ENCODE assay signal across 11 mouse cellular contexts in the genomic region with DNA sequence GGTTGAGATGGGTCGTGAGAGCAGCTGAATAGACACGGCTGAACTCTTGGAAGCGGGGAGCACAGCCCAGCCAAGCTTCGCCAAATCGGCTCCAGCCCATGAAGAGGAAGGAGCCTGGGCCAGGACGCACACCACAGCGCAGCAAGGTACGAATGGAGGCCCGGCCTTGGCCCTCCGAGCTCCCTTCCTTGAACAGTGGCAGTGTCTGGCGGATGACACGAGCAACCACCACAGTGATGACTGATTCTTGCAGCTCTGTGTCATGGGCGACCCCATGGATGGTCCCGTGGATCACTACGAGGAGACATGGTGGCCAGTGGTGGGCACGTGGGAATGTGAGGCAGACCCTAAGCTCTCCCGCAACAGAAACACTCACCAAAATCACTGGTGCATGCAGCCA. TPM values are rescaled to one million over a fixed set of nuclear protein-coding genes. Genes with fewer than 3 reads are reported as not detected.
DNase-seq lines count a peak whose midpoint lies in the region; ATAC-seq and TF ChIP-seq lines count a peak whose summit lies in the region.
"Had no signal": no experiment of that assay in that cellular context is flagged by ENCODE, and none has a peak within 500 bp of the region (broad histone marks: within the 10 kb centered on the region; RNA-seq: fewer than 3 reads in every experiment).

No protein-coding gene starts in this region.

- H3K4me3 ChIP-seq in cerebellum, adult 2 months (replicated peaks; ENCODE audit: insufficient read depth, low read depth, low read length), result no peak overlapping the region
- no peak overlapping the region for H3K4me3 ChIP-seq in lung, embryonic 16.5 days (ENCODE audit: low read length)
- H3K4me3 ChIP-seq in lung, adult 2 months (replicated peaks; ENCODE audit: extremely low read depth, low read depth, low read length), result no peak overlapping the region
- H3K4me3 ChIP-seq in limb, embryonic 14.5 days (replicated peaks; ENCODE audit: low read length), result no peak overlapping the region
- H3K4me3 ChIP-seq in stomach, embryonic 15.5 days (replicated peaks), result no peak overlapping the region

- no peak for TF ChIP-seq CTCF in cerebellum, adult 2 months (IDR thresholded peaks at IDR 0.05; ENCODE audit: borderline replicate concordance, insufficient read depth, low read depth, low read length)
- TF ChIP-seq CTCF in lung, adult 2 months (IDR thresholded peaks at IDR 0.05; ENCODE audit: insufficient read depth, low read length), result no peak

- H3K27me3 ChIP-seq in cerebellum, adult 2 months (ENCODE audit: control insufficient read depth, insufficient read depth, low read length), result no peaks in the 10 kb centered on the region
- no peaks in the 10 kb centered on the region for H3K27me3 ChIP-seq in lung, embryonic 16.5 days (ENCODE audit: control insufficient read depth, insufficient read depth, low read depth, low read length)
- H3K27me3 ChIP-seq in limb, embryonic 14.5 days (ENCODE audit: control insufficient read depth, insufficient read depth, low read length), result no peaks in the 10 kb centered on the region
- no peaks in the 10 kb centered on the region for H3K27me3 ChIP-seq in stomach, embryonic 15.5 days (replicated peaks)
- H3K27me3 ChIP-seq: Patski had no signal

- no peak overlapping the region for H3K9ac ChIP-seq in lung, embryonic 16.5 days (ENCODE audit: low read length)
- no peak overlapping the region for H3K9ac ChIP-seq in limb, embryonic 14.5 days (ENCODE audit: low read depth, low read length, severe bottlenecking)
- H3K9ac ChIP-seq in stomach, embryonic 15.5 days, result no peak overlapping the region

- DNase-seq in cerebellum, adult 2 months, result no peak
- no peak for DNase-seq in cerebellum, adult 9-11 months
- DNase-seq in lung, adult 2 months, result no peak
- no peak for DNase-seq in limb, embryonic 14.5 days (ENCODE audit: low spot score)
- no peak for DNase-seq in ovary, postnatal 10 days (ENCODE audit: low spot score)
- no peak for DNase-seq in cerebellum, adult 9-10 months

- no peaks in the 10 kb centered on the region for H3K9me3 ChIP-seq in lung, embryonic 16.5 days (ENCODE audit: control insufficient read depth, low read length)
- no peaks in the 10 kb centered on the region for H3K9me3 ChIP-seq in limb, embryonic 14.5 days (ENCODE audit: control insufficient read depth, low read length)
- H3K9me3 ChIP-seq in stomach, embryonic 15.5 days, result no peaks in the 10 kb centered on the region

- H3K36me3 ChIP-seq in lung, embryonic 16.5 days (ENCODE audit: control insufficient read depth, insufficient read depth, low read length), result no peaks in the 10 kb centered on the region
- H3K36me3 ChIP-seq in limb, embryonic 14.5 days (ENCODE audit: control insufficient read depth, insufficient read depth, low read length), result no peaks in the 10 kb centered on the region
- H3K36me3 ChIP-seq in stomach, embryonic 15.5 days, result no peaks in the 10 kb centered on the region

- peak overlapping the region; percentile 56; the same call in 1 of the 2 replicates for H3K27ac ChIP-seq in cerebellum, adult 2 months (ENCODE audit: insufficient read depth, low read length)
- no peak overlapping the region for H3K27ac ChIP-seq in lung, embryonic 16.5 days (ENCODE audit: low read length)
- no peak overlapping the region for H3K27ac ChIP-seq in limb, embryonic 14.5 days (replicated peaks; ENCODE audit: low read depth, low read length)
- 0 out of 2 replicates have a peak overlapping the region, but pooled peaks have one; percentile 11 for H3K27ac ChIP-seq in stomach, embryonic 15.5 days
- H3K27ac ChIP-seq: macrophage had no signal

- H3K4me2 ChIP-seq in lung, embryonic 16.5 days (ENCODE audit: low read depth, low read length), result peak overlapping the region; percentile 87
- peak overlapping the region; percentile 97; the same call in 1 of the 2 replicates for H3K4me2 ChIP-seq in limb, embryonic 14.5 days (replicated peaks; ENCODE audit: low read depth, low read length, severe bottlenecking)
- peak overlapping the region; percentile 91 for H3K4me2 ChIP-seq in stomach, embryonic 15.5 days

- TF ChIP-seq POLR2A in cerebellum, adult 2 months (IDR thresholded peaks at IDR 0.05; ENCODE audit: borderline replicate concordance, insufficient read depth, low read length), result no peak
- TF ChIP-seq POLR2A in lung, adult 2 months (IDR thresholded peaks at IDR 0.05; ENCODE audit: borderline replicate concordance, extremely low read depth, low read depth, low read length), result no peak
- no peak for TF ChIP-seq POLR2A in limb, embryonic 14.5 days (IDR thresholded peaks at IDR 0.05; ENCODE audit: borderline replicate concordance, extremely low read depth, insufficient read depth, insufficient read length)

- no peak for ATAC-seq in lung, embryonic 16.5 days (ENCODE audit: low read depth)
- no peak for ATAC-seq in limb, embryonic 14.5 days (ENCODE audit: low FRiP score, low read depth)
- no peak for ATAC-seq in stomach, embryonic 15.5 days (ENCODE audit: insufficient read depth, low FRiP score, low read depth)
- ATAC-seq: Patski had no signal

- WGBS in cerebellum, adult 2 months, result 45% methylated on average over 17 of the region's 17 CpGs
- WGBS in lung, embryonic 16.5 days, result 87% methylated on average over 17 of the region's 17 CpGs
- 91% methylated on average over 17 of the region's 17 CpGs for WGBS in lung, adult 2 months
- 92% methylated on average over 17 of the region's 17 CpGs for WGBS in limb, embryonic 14.5 days
- 86% methylated on average over 17 of the region's 17 CpGs for WGBS in stomach, embryonic 15.5 days

- peaks cover 8% of the 10 kb centered on the region for H3K4me1 ChIP-seq in cerebellum, adult 2 months (ENCODE audit: control insufficient read depth, insufficient read depth, low read length)
- H3K4me1 ChIP-seq in lung, embryonic 16.5 days (replicated peaks; ENCODE audit: control insufficient read depth, insufficient read depth, low read length), result peaks cover 42% of the 10 kb centered on the region
- peaks cover 14% of the 10 kb centered on the region for H3K4me1 ChIP-seq in lung, adult 2 months (ENCODE audit: control insufficient read depth, insufficient read depth, low read length)
- peaks cover 27% of the 10 kb centered on the region for H3K4me1 ChIP-seq in limb, embryonic 14.5 days (ENCODE audit: control insufficient read depth, insufficient read depth, low read length)
- H3K4me1 ChIP-seq in stomach, embryonic 15.5 days, result peaks cover 36% of the 10 kb centered on the region

RNA-seq across cellular contexts. Expression of a gene that starts 0.5 kb away (rescaled TPM):
- 3.3 and 5.0 TPM in 2 replicates for polyA plus RNA-seq in cerebellum, adult 2 months (2012; rRNA removed)
- not detected in 2 replicates for polyA plus RNA-seq in lung, embryonic 16.5 days (2015; fragmentation: Nextera tagmentation; extraction: Ambion mirVana)
- polyA plus RNA-seq in lung, adult 2 months (2012; rRNA removed), result 0.41 TPM in 1 of 2 replicates, not detected in the other
- not detected in 2 replicates for polyA plus RNA-seq in limb, embryonic 14.5 days (2012; rRNA removed)
- 0.30 TPM in 1 of 2 replicates, not detected in the other for polyA plus RNA-seq in limb, embryonic 14.5 days (2014; fragmentation: Nextera tagmentation; extraction: Ambion mirVana)
- not detected in 2 replicates for polyA plus RNA-seq in stomach, embryonic 15.5 days (2015; fragmentation: Nextera tagmentation; extraction: Ambion mirVana)
- polyA plus RNA-seq: macrophage had no signal

RNA-seq across cellular contexts. Expression of a gene that starts 1.9 kb away (rescaled TPM):
- polyA plus RNA-seq in cerebellum, adult 2 months (2012; rRNA removed), result 534 and 542 TPM in 2 replicates
- polyA plus RNA-seq in lung, embryonic 16.5 days (2015; fragmentation: Nextera tagmentation; extraction: Ambion mirVana), result 43.3 and 44.2 TPM in 2 replicates
- 40.3 and 44.9 TPM in 2 replicates for polyA plus RNA-seq in lung, adult 2 months (2012; rRNA removed)
- polyA plus RNA-seq in limb, embryonic 14.5 days (2012; rRNA removed), result 83.6 and 119 TPM in 2 replicates
- polyA plus RNA-seq in limb, embryonic 14.5 days (2014; fragmentation: Nextera tagmentation; extraction: Ambion mirVana), result 10.5 and 12.6 TPM in 2 replicates
- polyA plus RNA-seq in stomach, embryonic 15.5 days (2015; fragmentation: Nextera tagmentation; extraction: Ambion mirVana), result 46.6 and 48.3 TPM in 2 replicates

RNA-seq across cellular contexts. Expression of a gene that starts 2.3 kb away (rescaled TPM):
- polyA plus RNA-seq in cerebellum, adult 2 months (2012; rRNA removed), result 167 and 178 TPM in 2 replicates
- polyA plus RNA-seq in lung, embryonic 16.5 days (2015; fragmentation: Nextera tagmentation; extraction: Ambion mirVana), result 115 and 125 TPM in 2 replicates
- polyA plus RNA-seq in lung, adult 2 months (2012; rRNA removed), result 114 and 128 TPM in 2 replicates
- 114 and 117 TPM in 2 replicates for polyA plus RNA-seq in limb, embryonic 14.5 days (2012; rRNA removed)
- 72.5 and 73.8 TPM in 2 replicates for polyA plus RNA-seq in limb, embryonic 14.5 days (2014; fragmentation: Nextera tagmentation; extraction: Ambion mirVana)
- polyA plus RNA-seq in stomach, embryonic 15.5 days (2015; fragmentation: Nextera tagmentation; extraction: Ambion mirVana), result 99.3 and 110 TPM in 2 replicates

RNA-seq across cellular contexts. Expression of a gene that starts 8.6 kb away (rescaled TPM):
- 0.47 and 0.79 TPM in 2 replicates for polyA plus RNA-seq in cerebellum, adult 2 months (2012; rRNA removed)
- polyA plus RNA-seq in lung, embryonic 16.5 days (2015; fragmentation: Nextera tagmentation; extraction: Ambion mirVana), result 2.1 and 4.5 TPM in 2 replicates
- 14.0 and 15.6 TPM in 2 replicates for polyA plus RNA-seq in lung, adult 2 months (2012; rRNA removed)
- polyA plus RNA-seq in limb, embryonic 14.5 days (2012; rRNA removed), result 0.06 and 0.10 TPM in 2 replicates
- not detected in 2 replicates for polyA plus RNA-seq in limb, embryonic 14.5 days (2014; fragmentation: Nextera tagmentation; extraction: Ambion mirVana)
- polyA plus RNA-seq in stomach, embryonic 15.5 days (2015; fragmentation: Nextera tagmentation; extraction: Ambion mirVana), result 0.24 and 0.26 TPM in 2 replicates
- polyA plus RNA-seq: macrophage; spleen, adult 2 months had no signal

RNA-seq across cellular contexts. Expression of a gene that starts 9.5 kb away (rescaled TPM):
- 340 and 348 TPM in 2 replicates for polyA plus RNA-seq in cerebellum, adult 2 months (2012; rRNA removed)
- 57.5 and 57.7 TPM in 2 replicates for polyA plus RNA-seq in lung, embryonic 16.5 days (2015; fragmentation: Nextera tagmentation; extraction: Ambion mirVana)
- polyA plus RNA-seq in lung, adult 2 months (2012; rRNA removed), result 48.9 and 56.2 TPM in 2 replicates
- 113 and 119 TPM in 2 replicates for polyA plus RNA-seq in limb, embryonic 14.5 days (2012; rRNA removed)
- polyA plus RNA-seq in limb, embryonic 14.5 days (2014; fragmentation: Nextera tagmentation; extraction: Ambion mirVana), result 69.3 and 78.0 TPM in 2 replicates
- polyA plus RNA-seq in stomach, embryonic 15.5 days (2015; fragmentation: Nextera tagmentation; extraction: Ambion mirVana), result 47.3 and 53.4 TPM in 2 replicates

Comparison
In these comparisons a context has a peak if more than half of its experiments do, and no peak if none do; other contexts are left out.
1. H3K27ac ChIP-seq: peak in cerebellum, adult 2 months (single experiment) and stomach, embryonic 15.5 days (single experiment); none in lung, embryonic 16.5 days (single experiment) and limb, embryonic 14.5 days (single experiment).
2. Peak in every context shown above with its lines, with median percentiles within 50 percentile points of each other: H3K4me2 ChIP-seq.